Mouse (Mus musculus): ENCODE data around the gene Eif4enif1. TPM values are rescaled to one million over a fixed set of nuclear protein-coding genes. Genes with fewer than 3 reads are reported as not detected.

Eif4enif1 gene
- polyA plus RNA-seq, 1 experiment from 2014 or later = 47.8 TPM

GRCm38 (mm10) chr11:3265291-3266078, 63.3 kb downstream of the Eif4enif1 start:
- WGBS = 2% methylated on average over 26 of the region's 26 CpGs
- no peaks in the 10 kb centered on the region for H3K9me3 ChIP-seq (ENCODE audit: low read length)
- peak overlapping the region; percentile 64 for H3K4me2 ChIP-seq (replicated peaks; ENCODE audit: low read depth, low read length)
- no peaks in the 10 kb centered on the region for H3K27me3 ChIP-seq (ENCODE audit: insufficient read depth, low read length)
- H3K27ac ChIP-seq (ENCODE audit: low read length) = peak overlapping the region; percentile 95
- peaks cover 19% of the 10 kb centered on the region for H3K4me1 ChIP-seq (ENCODE audit: insufficient read depth, low read length)
- peaks cover 29% of the 10 kb centered on the region for H3K36me3 ChIP-seq (ENCODE audit: insufficient read depth, low read length)
- H3K4me3 ChIP-seq (ENCODE audit: low read length) = peak overlapping the region; percentile 89
- ATAC-seq (ENCODE audit: low FRiP score, low TSS enrichment) = no peak; the same call in 1 of the 2 replicates
- H3K9ac ChIP-seq (replicated peaks; ENCODE audit: low read length) = peak overlapping the region; percentile 99

- ATAC-seq (ENCODE audit: low FRiP score, low TSS enrichment) = peak; percentile 99
- no peaks in the 10 kb centered on the region for H3K9me3 ChIP-seq (ENCODE audit: low read length)
- peak within 1 kb of the TSS; percentile 64 for H3K4me2 ChIP-seq (replicated peaks; ENCODE audit: low read depth, low read length)
- whole genome bisulfite sequencing = under 1% methylated on average over 70 of the region's 72 CpGs
- peak within 1 kb of the TSS; percentile 99 for H3K9ac ChIP-seq (replicated peaks; ENCODE audit: low read length)
- H3K27ac ChIP-seq (ENCODE audit: low read length) = peak within 1 kb of the TSS; percentile 95
- peak within 1 kb of the TSS; percentile 89 for H3K4me3 ChIP-seq (ENCODE audit: low read length)
- H3K4me1 ChIP-seq (ENCODE audit: insufficient read depth, low read length) = peaks cover 19% of the 10 kb centered on the region
- no peaks in the 10 kb centered on the region for H3K27me3 ChIP-seq (ENCODE audit: insufficient read depth, low read length)
- H3K36me3 ChIP-seq (ENCODE audit: insufficient read depth, low read length) = peaks cover 25% of the 10 kb centered on the region
Measured at GRCm38 (mm10) chr11:3266079-3266685, 64.0 kb downstream of the Eif4enif1 start, which contains the start of gene Drg1. Gene Drg1 (minus strand): TSS chr11:3266415.

- WGBS = 54% methylated on average over 7 of the region's 7 CpGs
- Histone ChIP-seq H3K36me3 (ENCODE audit: insufficient read depth, low read length) (peaks cover 16% of the 10 kb centered on the region), H3K4me3 (ENCODE audit: low read length) (peak overlapping the region; percentile 89), H3K9me3 (ENCODE audit: low read length) (no peaks in the 10 kb centered on the region), H3K4me1 (ENCODE audit: insufficient read depth, low read length) (peaks cover 19% of the 10 kb centered on the region), H3K27me3 (ENCODE audit: insufficient read depth, low read length) (no peaks in the 10 kb centered on the region), H3K9ac (replicated peaks; ENCODE audit: low read length) (peak overlapping the region; percentile 99), H3K4me2 (replicated peaks; ENCODE audit: low read depth, low read length) (peak overlapping the region; percentile 61), H3K27ac (ENCODE audit: low read length) (peak overlapping the region; percentile 95)
- no peak for ATAC-seq (ENCODE audit: low FRiP score, low TSS enrichment)
Measured at GRCm38 (mm10) chr11:3267133-3267532, 64.9 kb downstream of the Eif4enif1 start.

GRCm38 (mm10) chr11:3269241-3269640, 67.0 kb downstream of the Eif4enif1 start:
- Histone ChIP-seq H3K9ac (replicated peaks; ENCODE audit: low read length) (no peak overlapping the region; the same call in 1 of the 2 replicates), H3K4me1 (ENCODE audit: insufficient read depth, low read length) (peaks cover 19% of the 10 kb centered on the region), H3K27ac (ENCODE audit: low read length) (no peak overlapping the region), H3K36me3 (ENCODE audit: insufficient read depth, low read length) (0 out of 2 replicates have a peak, but pooled peaks cover under 1% of the 10 kb centered on the region), H3K27me3 (ENCODE audit: insufficient read depth, low read length) (no peaks in the 10 kb centered on the region), H3K4me3 (ENCODE audit: low read length) (no peak overlapping the region), H3K4me2 (replicated peaks; ENCODE audit: low read depth, low read length) (no peak overlapping the region), H3K9me3 (ENCODE audit: low read length) (no peaks in the 10 kb centered on the region)
- WGBS = 16% methylated on average over 4 of the region's 4 CpGs
- no peak for ATAC-seq (ENCODE audit: low FRiP score, low TSS enrichment)

- Histone ChIP-seq H3K4me3 (ENCODE audit: low read length) (no peak overlapping the region), H3K4me1 (ENCODE audit: insufficient read depth, low read length) (no peaks in the 10 kb centered on the region), H3K9me3 (ENCODE audit: low read length) (peaks cover 16% of the 10 kb centered on the region), H3K36me3 (ENCODE audit: insufficient read depth, low read length) (no peaks in the 10 kb centered on the region), H3K9ac (replicated peaks; ENCODE audit: low read length) (no peak overlapping the region), H3K27ac (ENCODE audit: low read length) (no peak overlapping the region), H3K4me2 (replicated peaks; ENCODE audit: low read depth, low read length) (no peak overlapping the region), H3K27me3 (ENCODE audit: insufficient read depth, low read length) (no peaks in the 10 kb centered on the region)
- WGBS = 47% methylated on average over 5 of the region's 5 CpGs
- no peak for ATAC-seq (ENCODE audit: low FRiP score, low TSS enrichment)
Measured at GRCm38 (mm10) chr11:3278351-3278750, 76.2 kb downstream of the Eif4enif1 start.

- no peak overlapping the region for H3K27ac ChIP-seq (ENCODE audit: low read length)
- WGBS = 84% methylated on average over 2 of the region's 2 CpGs
Measured at GRCm38 (mm10) chr11:3279729-3280128, 77.5 kb downstream of the Eif4enif1 start.

GRCm38 (mm10) chr11:3282887-3283286, 80.7 kb downstream of the Eif4enif1 start:
- Histone ChIP-seq H3K27ac (ENCODE audit: low read length) (no peak overlapping the region), H3K4me2 (replicated peaks; ENCODE audit: low read depth, low read length) (no peak overlapping the region), H3K9ac (replicated peaks; ENCODE audit: low read length) (no peak overlapping the region), H3K4me3 (ENCODE audit: low read length) (no peak overlapping the region), H3K27me3 (ENCODE audit: insufficient read depth, low read length) (no peaks in the 10 kb centered on the region), H3K9me3 (ENCODE audit: low read length) (peaks cover 16% of the 10 kb centered on the region), H3K4me1 (ENCODE audit: insufficient read depth, low read length) (peaks cover 4% of the 10 kb centered on the region; the same call in 1 of the 2 replicates), H3K36me3 (ENCODE audit: insufficient read depth, low read length) (no peaks in the 10 kb centered on the region)
- no peak for ATAC-seq (ENCODE audit: low FRiP score, low TSS enrichment)
- 53% methylated on average over 6 of the region's 6 CpGs for WGBS

More at GRCm38 (mm10) chr11:3279729-3280128, 77.5 kb downstream of the Eif4enif1 start:
- Histone ChIP-seq H3K27me3 (ENCODE audit: insufficient read depth, low read length) (no peaks in the 10 kb centered on the region), H3K36me3 (ENCODE audit: insufficient read depth, low read length) (no peaks in the 10 kb centered on the region), H3K4me1 (ENCODE audit: insufficient read depth, low read length) (no peaks in the 10 kb centered on the region), H3K4me3 (ENCODE audit: low read length) (no peak overlapping the region), H3K4me2 (replicated peaks; ENCODE audit: low read depth, low read length) (no peak overlapping the region), H3K9ac (replicated peaks; ENCODE audit: low read length) (no peak overlapping the region), H3K9me3 (ENCODE audit: low read length) (peaks cover 16% of the 10 kb centered on the region)
- ATAC-seq (ENCODE audit: low FRiP score, low TSS enrichment) = no peak

GRCm38 (mm10) chr11:3283645-3284044, 81.5 kb downstream of the Eif4enif1 start:
- peaks cover 16% of the 10 kb centered on the region for H3K9me3 ChIP-seq (ENCODE audit: low read length)
- H3K27me3 ChIP-seq (ENCODE audit: insufficient read depth, low read length) = no peaks in the 10 kb centered on the region
- H3K4me1 ChIP-seq (ENCODE audit: insufficient read depth, low read length) = peaks cover 4% of the 10 kb centered on the region; the same call in 1 of the 2 replicates
- H3K9ac ChIP-seq (replicated peaks; ENCODE audit: low read length) = no peak overlapping the region
- no peaks in the 10 kb centered on the region for H3K36me3 ChIP-seq (ENCODE audit: insufficient read depth, low read length)
- H3K4me3 ChIP-seq (ENCODE audit: low read length) = no peak overlapping the region
- no peak for ATAC-seq (ENCODE audit: low FRiP score, low TSS enrichment)
- no peak overlapping the region for H3K27ac ChIP-seq (ENCODE audit: low read length)
- no peak overlapping the region for H3K4me2 ChIP-seq (replicated peaks; ENCODE audit: low read depth, low read length)
- WGBS = 92% methylated on average over 6 of the region's 6 CpGs

GRCm38 (mm10) chr11:3285940-3286339, 83.7 kb downstream of the Eif4enif1 start:
- Histone ChIP-seq H3K4me2 (replicated peaks; ENCODE audit: low read depth, low read length) (no peak overlapping the region), H3K9ac (replicated peaks; ENCODE audit: low read length) (no peak overlapping the region), H3K27me3 (ENCODE audit: insufficient read depth, low read length) (no peaks in the 10 kb centered on the region), H3K36me3 (ENCODE audit: insufficient read depth, low read length) (no peaks in the 10 kb centered on the region), H3K9me3 (ENCODE audit: low read length) (peaks cover 11% of the 10 kb centered on the region), H3K27ac (ENCODE audit: low read length) (no peak overlapping the region), H3K4me3 (ENCODE audit: low read length) (no peak overlapping the region), H3K4me1 (ENCODE audit: insufficient read depth, low read length) (peaks cover 4% of the 10 kb centered on the region; the same call in 1 of the 2 replicates)
- 86% methylated on average over 3 of the region's 3 CpGs for WGBS
- no peak for ATAC-seq (ENCODE audit: low FRiP score, low TSS enrichment)

All from kidney, embryonic 16.5 days (tissue).